Mouse (Mus musculus): ENCODE results near the gene Arhgap21.
"Not testable (repeated sequence)": the region's sequence is repeated elsewhere in the genome, so short reads cannot be mapped to it uniquely, and the experiment has no call there.

Gene Arhgap21

DNA sequence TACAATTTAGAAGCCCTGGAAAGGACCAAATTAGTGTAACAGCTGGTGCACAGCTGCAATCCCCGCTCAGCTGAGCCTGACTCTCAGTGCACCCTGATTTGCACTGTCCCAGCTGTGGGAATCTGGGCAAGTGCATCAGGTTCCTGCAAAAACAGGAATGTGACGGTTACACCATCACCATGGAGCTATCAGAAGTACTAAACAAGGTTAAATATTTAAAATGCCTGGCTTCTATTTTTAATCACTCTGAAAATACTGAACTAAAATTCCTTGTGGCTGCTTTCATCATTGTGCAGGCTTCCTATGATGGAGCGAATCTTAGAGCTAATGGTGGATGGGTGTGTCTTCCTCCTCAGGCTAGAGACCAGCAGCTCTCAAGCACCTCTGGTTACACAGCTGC is 29.3 kb downstream of the Arhgap21 start:
- no peak for DNase-seq (ENCODE audit: low spot score)

DNA sequence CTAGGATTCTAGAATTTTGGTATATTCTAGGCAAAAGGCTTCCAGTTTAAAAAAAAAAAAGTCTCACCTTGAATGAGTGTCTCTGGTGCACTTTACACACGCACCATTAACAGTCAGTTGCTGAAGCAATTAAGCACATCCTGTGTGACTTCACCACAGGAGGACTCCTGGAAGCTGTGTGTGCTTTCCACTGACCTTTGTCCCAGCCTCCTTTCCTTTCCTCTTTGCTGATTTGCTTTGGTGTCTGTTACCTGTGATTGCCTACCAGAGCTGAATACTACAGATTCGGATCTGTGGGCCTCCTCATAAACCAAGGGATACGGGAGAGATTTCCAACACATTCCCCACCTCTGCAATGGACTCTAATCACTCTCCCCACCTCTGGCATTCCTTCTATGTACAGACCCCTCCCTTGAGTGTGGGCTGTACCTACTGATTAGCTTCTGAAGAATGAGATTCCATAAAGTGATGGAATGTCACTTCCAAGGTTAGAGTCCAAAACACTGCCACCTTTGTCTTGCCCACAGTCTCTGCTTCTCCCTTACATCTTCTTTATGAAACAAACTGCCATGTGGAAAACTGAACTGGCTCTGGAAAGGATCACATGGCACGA is 32.0 kb downstream of the Arhgap21 start:
- DNase-seq (ENCODE audit: low spot score) = no peak

DNA sequence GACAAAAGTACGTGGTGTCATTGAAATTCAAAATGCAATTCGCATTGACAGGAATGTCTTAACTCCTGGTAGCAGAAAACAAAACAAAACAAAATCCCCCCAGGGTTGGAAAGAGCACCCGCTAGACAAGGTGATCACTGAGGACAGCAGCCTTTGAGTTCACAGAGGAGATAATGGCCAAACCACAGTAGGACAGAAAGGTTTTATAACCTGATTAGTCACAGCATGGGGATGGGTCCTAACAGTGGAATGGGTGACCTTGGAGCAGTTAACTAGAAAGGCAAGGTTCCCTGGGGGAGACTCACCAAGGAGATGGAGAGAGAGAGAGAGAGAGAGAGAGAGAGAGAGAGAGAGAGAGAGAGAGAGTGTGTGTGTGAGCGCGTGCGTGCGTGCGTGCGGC is 34.3 kb downstream of the Arhgap21 start:
- DNase-seq (ENCODE audit: low spot score) = no peak

DNA sequence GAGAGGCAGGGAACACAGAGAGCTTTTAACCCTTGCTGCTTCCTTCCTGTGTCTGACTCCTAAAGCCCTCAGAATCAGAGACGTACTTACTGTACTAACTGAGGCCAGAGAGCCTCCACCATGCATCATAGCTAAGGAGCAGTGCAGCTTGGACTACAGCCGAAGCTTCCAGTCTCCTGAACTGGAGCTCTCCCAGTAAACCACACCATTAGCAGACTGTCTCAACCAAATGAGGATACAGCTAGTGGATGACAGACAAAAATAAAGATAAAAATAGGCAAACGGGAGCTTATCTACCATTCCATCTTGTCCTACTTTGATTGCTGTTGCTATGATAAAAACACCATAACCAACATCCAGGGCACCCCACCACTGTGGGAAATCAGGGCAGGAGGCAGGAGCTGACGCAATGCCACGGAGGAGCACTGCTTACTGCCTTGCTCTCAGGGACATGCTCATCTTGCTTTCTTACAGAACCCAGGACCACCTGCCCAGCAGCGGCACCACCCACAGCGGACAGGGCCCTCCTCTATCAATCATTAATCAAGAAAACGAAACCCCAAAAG is 35.9 kb downstream of the Arhgap21 start:
- no peak for DNase-seq (ENCODE audit: low spot score)

DNA sequence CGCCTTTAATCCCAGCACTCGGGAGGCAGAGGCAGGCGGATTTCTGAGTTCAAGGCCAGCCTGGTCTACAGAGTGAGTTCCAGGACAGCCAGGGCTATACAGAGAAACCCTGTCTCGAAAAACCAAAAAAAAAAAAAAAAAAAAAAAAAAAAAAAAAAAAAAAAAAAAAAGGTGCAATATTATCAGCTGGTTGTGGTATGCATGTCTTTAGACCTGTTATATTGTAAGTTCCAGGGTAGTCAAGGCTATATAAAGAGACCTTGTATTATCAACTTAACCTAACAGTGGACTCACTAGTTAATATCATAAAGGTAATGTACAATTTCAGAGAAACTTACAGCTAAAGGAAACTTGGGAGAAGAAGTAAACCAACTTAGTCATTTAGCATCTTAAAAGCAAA is 36.9 kb downstream of the Arhgap21 start:
- DNase-seq (ENCODE audit: low spot score) = not testable (repeated sequence)

DNA sequence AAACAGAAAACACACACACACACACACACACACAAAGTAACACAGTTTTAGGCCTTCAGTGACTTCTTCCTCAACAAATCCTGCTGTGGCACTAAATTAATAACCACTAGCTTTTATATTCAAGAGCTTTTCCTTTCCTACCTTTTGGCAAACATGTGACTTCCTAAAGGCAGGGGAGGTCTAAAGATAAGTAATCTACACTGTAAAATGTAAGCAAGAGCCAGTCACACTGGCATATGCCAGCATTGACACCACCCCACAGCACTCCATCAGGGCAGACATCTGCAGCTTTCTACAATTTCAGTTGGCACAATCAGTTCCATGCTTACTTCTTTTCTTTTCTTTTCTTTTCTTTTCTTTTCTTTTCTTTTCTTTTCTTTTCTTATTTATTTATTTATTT is 40.2 kb downstream of the Arhgap21 start:
- DNase-seq (ENCODE audit: low spot score) = no peak

DNA sequence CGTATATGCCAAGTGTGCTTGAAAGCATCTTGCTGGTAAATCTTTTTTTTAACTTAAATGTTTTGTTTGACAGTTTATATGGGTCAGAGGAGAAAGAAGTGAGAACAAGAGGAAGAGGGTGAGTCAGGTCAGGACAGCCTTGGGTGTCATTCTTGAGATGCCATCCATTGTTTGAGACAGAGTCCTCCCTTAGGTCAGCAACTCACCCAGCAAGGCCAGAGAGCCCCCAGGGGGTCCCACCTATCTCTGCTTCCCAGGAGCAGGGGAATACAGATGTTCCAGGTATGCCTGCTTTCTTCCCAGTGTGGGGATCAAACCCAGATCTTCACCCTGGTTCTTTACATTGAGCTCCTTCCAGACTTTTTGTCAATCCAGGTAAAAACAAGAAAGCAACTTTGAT is 43.7 kb downstream of the Arhgap21 start:
- no peak for DNase-seq (ENCODE audit: low spot score)

DNA sequence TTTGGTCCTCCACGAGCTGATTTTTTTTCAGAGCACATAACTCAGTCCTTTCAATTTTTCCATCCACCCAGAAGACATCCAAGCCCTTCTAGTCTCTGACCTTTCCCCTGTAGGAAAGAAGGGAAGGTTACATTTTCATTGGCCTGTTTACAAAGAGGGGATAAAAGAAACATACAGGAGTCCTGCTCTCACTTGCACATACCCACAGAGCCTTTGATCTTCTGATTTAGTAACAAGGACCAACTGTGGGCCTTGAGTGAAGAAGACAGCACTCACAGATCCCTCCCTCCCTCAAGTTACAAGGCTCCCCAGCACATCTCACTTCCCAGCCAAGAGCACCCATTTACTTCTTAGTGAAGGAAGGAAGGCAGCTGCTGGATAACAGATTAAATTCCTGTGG is 46.3 kb downstream of the Arhgap21 start:
- DNase-seq (ENCODE audit: low spot score) = no peak

DNA sequence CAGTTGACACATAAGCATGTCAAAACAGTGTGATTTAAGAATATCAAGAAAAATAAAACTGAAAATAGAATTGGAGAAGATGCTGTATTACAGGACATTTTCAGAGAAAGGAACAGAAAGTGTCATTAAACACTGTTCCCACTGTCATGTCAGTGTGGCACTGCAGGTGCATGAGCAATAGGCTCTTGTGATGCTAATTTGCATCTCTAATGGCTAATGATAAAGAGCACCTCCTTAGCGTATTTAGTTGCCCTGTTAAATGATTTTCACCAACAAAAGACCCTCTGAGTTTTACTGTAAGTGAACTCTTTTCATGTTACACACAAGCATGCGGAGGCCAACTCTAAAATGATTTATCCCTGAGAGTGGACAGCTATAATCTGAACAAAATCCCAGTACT is 47.1 kb downstream of the Arhgap21 start:
- DNase-seq (ENCODE audit: low spot score) = no peak

DNA sequence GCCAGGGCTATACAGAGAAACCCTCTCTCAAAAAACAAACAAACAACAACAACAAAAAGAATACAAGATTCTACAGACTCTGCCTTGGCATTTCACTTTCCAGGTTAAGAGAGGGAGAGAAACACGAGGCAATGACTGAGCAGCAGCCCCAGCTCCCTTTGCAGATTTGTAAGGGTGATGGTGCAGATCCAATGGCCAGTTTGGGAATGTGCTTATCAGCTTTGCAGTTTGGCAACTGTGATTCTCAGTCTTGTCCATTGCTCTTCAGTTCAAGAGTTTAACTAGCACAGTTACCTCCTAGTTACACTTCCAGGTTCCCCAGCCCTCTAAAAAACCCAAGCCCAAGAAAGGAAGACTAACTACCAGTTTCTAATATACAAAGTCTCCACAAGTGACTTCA is 47.7 kb downstream of the Arhgap21 start:
- DNase-seq (ENCODE audit: low spot score) = no peak

DNA sequence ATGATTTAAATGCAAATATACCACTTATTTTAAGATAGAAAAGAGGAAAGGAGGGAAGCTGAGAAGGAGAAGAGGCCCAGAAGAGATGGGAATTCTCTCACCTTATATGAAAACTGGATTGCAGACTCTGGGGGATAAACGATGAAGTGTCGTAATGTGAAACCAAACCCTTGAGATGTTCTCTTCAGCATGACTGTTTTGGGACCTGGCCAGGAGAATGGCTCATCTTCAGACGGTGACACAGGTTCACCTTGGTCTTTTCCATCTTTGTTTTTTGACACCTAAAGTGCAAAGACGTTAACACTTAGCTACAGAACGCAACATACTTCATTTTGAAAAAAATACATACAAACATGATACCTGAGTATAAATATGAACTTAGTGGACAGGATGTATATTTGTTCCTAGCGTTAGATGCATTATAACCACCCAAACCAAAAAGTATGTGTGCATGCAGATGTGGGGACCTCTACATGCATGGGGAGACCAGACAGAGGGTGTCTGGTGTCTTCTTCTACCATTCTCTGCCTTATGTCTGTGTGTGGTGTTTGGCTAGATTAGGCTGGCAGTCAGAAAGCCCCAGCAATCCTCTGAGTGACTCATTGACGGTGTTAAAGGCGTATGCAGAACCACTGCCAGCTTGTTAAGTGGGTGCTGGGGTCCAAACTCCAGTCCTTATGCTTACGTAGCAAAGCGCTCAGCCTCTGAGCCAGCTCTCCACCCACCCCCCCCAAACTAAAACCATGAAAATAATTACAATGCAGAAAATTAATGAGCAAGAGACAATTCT is 54.0 kb downstream of the Arhgap21 start:
- DNase-seq (ENCODE audit: low spot score) = no peak

DNA sequence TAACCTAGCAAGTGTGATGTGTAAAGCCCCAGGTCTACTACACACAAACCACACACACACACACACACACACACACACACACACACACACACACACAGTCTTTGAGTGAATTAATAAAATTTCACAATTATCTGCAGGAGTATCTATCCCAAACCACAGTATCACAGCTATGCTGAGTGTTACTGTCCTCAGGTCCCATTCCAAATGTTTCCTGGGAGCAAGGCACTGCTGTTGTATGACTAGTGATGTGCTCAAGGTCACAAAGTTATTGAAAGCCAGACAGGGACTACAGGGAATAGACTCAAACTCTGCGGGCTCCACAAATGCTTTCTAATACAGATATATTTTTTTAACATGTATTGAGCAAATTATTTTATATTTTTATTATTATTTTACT is 55.7 kb downstream of the Arhgap21 start:
- DNase-seq (ENCODE audit: low spot score) = no peak

DNA sequence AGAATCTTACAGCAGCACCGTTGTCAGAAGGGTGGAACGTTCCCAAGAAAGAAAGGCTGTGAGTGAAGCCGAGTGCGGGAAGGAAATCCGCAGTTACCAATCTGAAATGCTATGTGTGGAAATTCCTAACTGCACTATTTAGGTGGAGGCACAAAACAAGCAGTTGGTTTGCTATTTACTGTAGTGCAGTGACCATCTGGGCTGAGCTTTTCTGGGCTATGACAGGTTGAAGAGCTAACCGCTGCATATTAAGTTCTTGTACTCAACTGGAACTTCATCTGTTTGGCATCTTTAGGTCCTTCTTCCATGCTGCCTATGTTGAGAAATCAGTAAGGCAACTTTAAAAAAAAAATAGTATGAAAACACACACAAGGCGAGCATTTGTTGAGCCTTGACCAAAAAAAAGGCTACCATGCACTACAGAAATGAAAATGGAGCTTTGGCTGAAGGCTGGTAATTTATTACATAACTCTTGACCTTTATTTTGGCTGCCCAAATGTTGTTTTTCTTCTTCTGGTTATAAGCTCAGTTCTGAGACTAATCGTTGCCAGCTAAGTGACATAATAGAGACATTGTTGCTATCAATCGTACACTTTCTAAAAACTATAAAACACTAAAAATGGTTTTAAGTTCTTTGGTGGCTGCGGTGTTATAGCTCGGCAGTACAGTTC is 56.2 kb downstream of the Arhgap21 start:
- no peak for DNase-seq (ENCODE audit: low spot score)

DNA sequence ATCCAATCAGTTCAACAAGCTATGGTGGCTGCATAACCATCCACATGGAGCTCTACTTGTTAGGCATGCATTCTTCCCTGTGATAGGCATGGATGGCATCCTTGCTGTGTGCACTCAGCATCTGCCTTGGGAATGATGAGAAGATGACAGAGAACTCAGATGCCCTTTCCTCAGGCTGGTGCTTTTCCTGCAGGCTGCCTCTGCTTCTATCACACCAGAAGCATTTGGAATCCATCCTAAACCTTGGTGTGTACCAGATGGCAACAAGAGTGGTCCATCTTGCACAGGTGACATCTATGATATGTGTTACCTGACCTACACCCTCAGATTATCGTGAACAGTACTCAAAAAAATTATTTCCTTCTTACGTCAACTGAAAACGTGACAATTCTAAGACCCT is 58.2 kb downstream of the Arhgap21 start:
- no peak for DNase-seq (ENCODE audit: low spot score)

DNA sequence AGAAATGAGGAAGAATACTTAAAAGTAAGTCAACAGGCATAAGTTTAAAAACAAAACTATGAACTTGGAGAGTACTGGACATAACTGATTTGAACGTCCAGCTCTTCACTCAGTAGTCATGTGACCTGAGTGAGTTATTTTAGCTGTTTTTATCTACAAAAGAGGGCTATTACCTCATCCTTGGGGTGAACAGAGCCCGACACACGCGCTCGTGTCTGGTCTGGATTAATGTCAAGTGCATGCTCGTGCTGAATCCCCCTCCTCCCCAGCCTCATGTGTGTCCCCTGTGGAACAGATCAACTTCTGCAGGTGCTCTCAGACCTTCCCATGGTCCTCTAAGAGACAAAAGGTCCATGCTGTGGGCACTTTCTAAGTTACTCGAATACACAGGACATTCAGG is 59.3 kb downstream of the Arhgap21 start:
- no peak for DNase-seq (ENCODE audit: low spot score)

DNA sequence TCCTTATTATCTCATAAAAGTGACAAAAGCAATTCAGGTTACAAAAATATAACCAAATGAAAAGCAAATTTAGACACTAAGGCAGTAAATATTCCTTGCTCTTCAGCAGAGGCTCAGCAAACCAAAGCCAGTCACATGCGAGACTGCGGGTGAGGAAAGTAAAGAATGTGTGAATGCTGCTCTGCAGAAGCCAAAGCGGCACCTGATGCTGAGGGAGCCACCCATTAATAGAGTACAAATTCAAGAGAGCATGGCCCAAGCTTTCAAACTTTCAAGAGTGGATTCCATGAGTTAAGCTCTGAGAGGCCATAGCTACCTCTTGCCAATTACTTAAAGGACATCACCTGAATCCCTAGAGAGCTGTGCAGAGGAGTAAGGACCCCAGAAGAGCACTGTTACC is 61.4 kb downstream of the Arhgap21 start:
- DNase-seq (ENCODE audit: low spot score) = no peak

DNA sequence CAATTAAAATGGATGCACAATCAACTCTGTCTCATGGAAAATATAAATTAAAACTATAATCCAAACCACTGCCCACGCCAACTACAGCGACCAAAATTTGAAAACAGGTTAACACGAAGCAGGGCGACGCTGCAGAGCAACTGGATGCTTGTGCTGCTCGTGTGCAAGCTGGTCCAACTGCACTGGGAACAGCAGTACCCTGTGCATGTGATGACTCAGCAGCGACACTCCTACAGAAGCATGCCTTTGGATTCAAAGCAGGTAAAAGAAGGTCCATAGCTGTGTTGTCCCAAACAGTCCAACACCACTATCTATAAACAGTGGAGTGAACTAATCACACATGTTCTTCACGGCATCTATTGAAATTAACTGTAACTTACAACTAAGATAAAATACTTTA is 63.3 kb downstream of the Arhgap21 start:
- no peak for DNase-seq (ENCODE audit: low spot score)

DNA sequence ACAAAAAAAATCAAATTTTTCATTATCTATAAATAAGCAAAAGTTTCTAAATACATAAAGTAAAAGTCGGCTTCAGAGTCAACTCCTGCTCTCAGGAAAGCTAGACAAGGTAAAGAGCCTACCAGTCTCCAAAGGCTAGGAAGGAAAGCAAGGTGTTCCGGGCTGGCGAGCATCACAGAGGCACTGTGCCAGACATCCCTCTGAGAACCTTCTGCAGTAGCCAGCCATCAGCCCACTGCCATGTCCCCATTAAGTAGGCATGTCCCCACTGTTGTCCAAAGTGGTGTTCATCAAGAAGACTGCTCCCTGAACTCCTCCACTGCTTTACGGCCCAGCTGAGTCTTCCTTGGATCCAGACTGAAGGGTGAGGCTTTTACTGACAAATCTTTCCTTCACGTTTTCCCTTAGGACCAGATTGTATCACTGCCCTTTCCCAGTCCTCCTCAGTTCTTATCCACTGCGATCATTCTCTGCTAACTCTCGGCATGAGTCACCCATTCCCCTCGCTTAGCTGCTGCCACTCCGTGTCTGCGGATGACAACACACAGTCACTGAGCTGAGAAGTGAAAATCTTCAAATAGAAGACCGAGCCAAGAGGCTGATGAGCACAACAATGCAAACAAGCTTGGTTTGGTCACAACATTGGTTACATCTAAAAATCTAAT is 65.6 kb downstream of the Arhgap21 start:
- no peak for DNase-seq (ENCODE audit: low spot score)

DNA sequence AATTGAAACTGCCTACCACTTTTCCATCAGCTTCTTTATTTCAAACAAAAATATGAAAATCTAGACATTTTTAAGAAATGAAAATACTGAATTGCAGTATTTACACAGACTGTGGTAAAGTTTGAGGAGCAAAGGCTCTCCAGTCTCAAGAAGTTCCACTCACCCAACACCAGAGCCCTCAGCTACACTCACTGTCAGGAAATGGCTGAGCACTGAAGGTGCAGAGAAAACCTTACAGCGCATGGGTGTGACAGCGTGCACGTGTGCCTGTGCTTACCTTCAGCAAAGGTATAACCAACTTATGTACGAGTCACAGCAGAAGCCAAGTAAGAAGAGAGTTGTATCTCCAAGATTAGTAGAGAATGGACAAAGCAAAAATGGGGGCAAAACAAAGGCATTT is 66.8 kb downstream of the Arhgap21 start:
- no peak for DNase-seq (ENCODE audit: low spot score)

DNA sequence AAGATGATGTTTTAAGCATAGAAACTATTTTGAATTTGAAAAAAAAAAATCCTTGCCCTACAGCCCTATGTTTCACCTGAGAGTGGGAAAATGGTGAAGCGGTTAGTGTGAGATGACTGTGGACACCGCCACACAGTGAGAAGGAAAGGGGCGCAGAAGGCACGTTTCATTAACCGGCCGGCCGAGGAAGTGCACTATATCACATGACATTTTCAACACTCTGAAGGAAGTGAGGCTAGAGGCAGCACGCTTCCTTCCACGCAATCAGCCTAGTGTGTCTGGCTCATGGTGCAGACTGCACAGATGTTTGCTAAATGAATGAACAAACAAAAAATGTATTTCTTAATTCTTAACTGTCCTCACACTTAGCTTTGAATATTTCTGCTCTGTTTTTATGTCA is 69.4 kb downstream of the Arhgap21 start:
- DNase-seq (ENCODE audit: low spot score) = no peak

DNA sequence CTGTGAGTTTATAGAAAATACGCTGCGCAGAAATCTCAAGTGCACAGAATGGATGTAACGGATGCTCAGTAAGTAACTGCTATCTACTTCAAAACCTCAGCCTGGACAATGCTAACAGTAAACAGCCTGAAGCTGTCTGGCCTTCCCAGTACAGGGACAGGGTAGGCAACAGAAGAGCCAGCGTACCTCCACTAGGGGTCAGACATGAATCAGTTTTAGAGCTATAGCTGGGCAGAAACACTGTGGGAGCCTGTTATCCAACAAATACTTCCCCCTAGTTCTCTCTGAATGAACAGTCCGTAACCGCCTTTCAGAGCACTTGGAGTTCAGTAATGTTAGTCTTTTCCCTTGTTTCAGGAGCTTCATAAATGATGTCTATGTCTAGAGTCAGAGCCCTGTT is 70.0 kb downstream of the Arhgap21 start:
- DNase-seq (ENCODE audit: low spot score) = peak; percentile 90

DNA sequence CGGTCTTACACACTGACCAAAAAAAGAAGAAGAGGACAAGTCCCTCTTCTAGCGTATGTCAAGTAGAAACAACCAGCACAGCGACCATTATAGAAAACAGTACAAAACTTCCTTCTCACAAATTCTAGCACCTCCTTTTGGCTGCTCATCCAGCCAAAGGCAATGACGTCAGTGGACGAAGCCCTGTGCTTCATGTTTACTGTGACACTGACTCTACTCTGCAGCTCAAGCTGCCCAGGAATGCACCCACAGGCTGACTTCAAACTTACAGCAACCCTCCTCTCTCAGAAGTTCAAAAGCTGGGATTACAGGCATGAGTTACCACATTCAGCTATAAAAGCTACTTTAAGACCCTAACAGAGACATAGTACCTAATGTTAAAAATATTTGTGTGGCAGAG is 72.2 kb downstream of the Arhgap21 start:
- DNase-seq (ENCODE audit: low spot score) = no peak

All from layer of hippocampus, adult 11-12 months (tissue).